Mouse (Mus musculus) forebrain, embryonic 12.5 days (tissue): ENCODE results near the gene Bhlha15. TPM values are rescaled to one million over a fixed set of nuclear protein-coding genes. Genes with fewer than 3 reads are reported as not detected.

ENCODE experiments used
- ATAC-seq: fragments of 200-750 bp; cut with Nextera tagmentation; 2 replicates; pipeline ENCODE4 v1.8.0; 2017; ENCODE audit warnings: moderate TSS enrichment; ENCODE audit not compliant: low FRiP score
- H3K27ac ChIP-seq: fragments of 300-500 bp; sonication (generic); 2 replicates; pipeline ENCODE4 v1.5.1; 2016; ENCODE audit warnings: mild to moderate bottlenecking
- H3K27me3 ChIP-seq: fragments of 300-500 bp; sonication (generic); 2 replicates; pipeline ENCODE4 v1.6.1; 2016; ENCODE audit warnings: mild to moderate bottlenecking
- H3K36me3 ChIP-seq: fragments of 300-500 bp; sonication (generic); replicated peaks from 2 replicates; pipeline ENCODE4 v1.6.1; 2016; ENCODE audit warnings: mild to moderate bottlenecking
- H3K4me1 ChIP-seq: fragments of 300-500 bp; sonication (generic); 2 replicates; pipeline ENCODE4 v1.6.1; 2016
- H3K4me2 ChIP-seq: fragments of 300-500 bp; sonication (generic); 2 replicates; pipeline ENCODE4 v1.6.1; 2016; ENCODE audit warnings: mild to moderate bottlenecking, moderate library complexity
- H3K4me3 ChIP-seq: fragments of 300-500 bp; sonication (generic); replicated peaks from 2 replicates; pipeline ENCODE4 v1.5.1; 2016; ENCODE audit warnings: mild to moderate bottlenecking
- H3K9ac ChIP-seq: fragments of 300-500 bp; sonication (generic); 2 replicates; pipeline ENCODE4 v1.6.1; 2016; ENCODE audit warnings: mild to moderate bottlenecking
- H3K9me3 ChIP-seq: fragments of 300-500 bp; sonication (generic); 2 replicates; pipeline ENCODE4 v1.6.1; 2016
- WGBS: fragments of 180-500 bp; shearing (Covaris S2); methylation state at CpG from one replicate; pipeline ENCODE4 v1.1.7; 2016; 5-methylcytosine and 5-hydroxymethylcytosine counted together
- polyA plus RNA-seq: library from polyadenylated mRNA; unstranded; fragments of >200 nt; fragmentation: Nextera tagmentation; extraction: Ambion mirVana; gene quantifications from 2 replicates; pipeline ENCODE4 v1.2.1, GENCODE M21; 2016

The Bhlha15 gene
- polyA plus RNA-seq, 1 experiment from 2014 or later = 0.09 TPM

GRCm38 (mm10) chr5:144219936-144220335 lies 29.9 kb downstream of the Bhlha15 start:
- ATAC-seq = no peak
- H3K27ac ChIP-seq = no peak overlapping the region
- H3K36me3 ChIP-seq = peaks cover 8% of the 10 kb centered on the region; the same call in 1 of the 2 replicates
- H3K4me1 ChIP-seq = peaks cover 22% of the 10 kb centered on the region
- WGBS = 88% methylated on average over 5 of the region's 5 CpGs
- no peak overlapping the region for H3K4me2 ChIP-seq
- H3K9ac ChIP-seq = no peak overlapping the region
- H3K27me3 ChIP-seq = no peaks in the 10 kb centered on the region
- no peak overlapping the region for H3K4me3 ChIP-seq
- H3K9me3 ChIP-seq = no peaks in the 10 kb centered on the region

GRCm38 (mm10) chr5:144221305-144221704 lies 31.2 kb downstream of the Bhlha15 start:
- H3K9me3 ChIP-seq = no peaks in the 10 kb centered on the region
- no peak overlapping the region for H3K4me2 ChIP-seq
- H3K4me3 ChIP-seq = no peak overlapping the region
- peaks cover 22% of the 10 kb centered on the region for H3K4me1 ChIP-seq
- no peaks in the 10 kb centered on the region for H3K27me3 ChIP-seq
- H3K27ac ChIP-seq = no peak overlapping the region
- ATAC-seq = no peak
- 70% methylated on average over 4 of the region's 4 CpGs for whole genome bisulfite sequencing
- H3K9ac ChIP-seq = no peak overlapping the region
- H3K36me3 ChIP-seq = 0 out of 2 replicates have a peak, but pooled peaks cover 3% of the 10 kb centered on the region

GRCm38 (mm10) chr5:144222811-144223502 lies 32.9 kb downstream of the Bhlha15 start:
- no peak; the same call in 1 of the 2 replicates for ATAC-seq
- 5% methylated on average over 25 of the region's 25 CpGs for WGBS
- no peaks in the 10 kb centered on the region for H3K36me3 ChIP-seq
- H3K27me3 ChIP-seq = no peaks in the 10 kb centered on the region
- peak overlapping the region; percentile 73 for H3K4me3 ChIP-seq
- peak overlapping the region; percentile 72 for H3K9ac ChIP-seq
- H3K4me2 ChIP-seq = peak overlapping the region; percentile 88
- 0 out of 2 replicates have a peak overlapping the region, but pooled peaks have one; percentile 50 for H3K27ac ChIP-seq
- no peaks in the 10 kb centered on the region for H3K9me3 ChIP-seq
- H3K4me1 ChIP-seq = peaks cover 22% of the 10 kb centered on the region

GRCm38 (mm10) chr5:144223503-144223862 lies 33.4 kb downstream of the Bhlha15 start, which contains the start of gene Tecpr1:
Gene Tecpr1 (minus strand): TSS chr5:144223615.
- H3K27me3 ChIP-seq = no peaks in the 10 kb centered on the region
- peak within 1 kb of the TSS; percentile 88 for H3K4me2 ChIP-seq
- ATAC-seq = peak; percentile 96
- H3K4me3 ChIP-seq = peak within 1 kb of the TSS; percentile 73
- no peaks in the 10 kb centered on the region for H3K36me3 ChIP-seq
- no peaks in the 10 kb centered on the region for H3K9me3 ChIP-seq
- peak within 1 kb of the TSS; percentile 72 for H3K9ac ChIP-seq
- H3K27ac ChIP-seq = peak within 1 kb of the TSS; percentile 77
- WGBS = under 1% methylated on average over 35 of the region's 37 CpGs
- H3K4me1 ChIP-seq = peaks cover 22% of the 10 kb centered on the region

GRCm38 (mm10) chr5:144223899-144224816 lies 34.1 kb downstream of the Bhlha15 start:
- WGBS = 26% methylated on average over 18 of the region's 18 CpGs
- peaks cover 22% of the 10 kb centered on the region for H3K4me1 ChIP-seq
- peak overlapping the region; percentile 88 for H3K4me2 ChIP-seq
- H3K27me3 ChIP-seq = no peaks in the 10 kb centered on the region
- peak; percentile 55 for ATAC-seq
- peak overlapping the region; percentile 72 for H3K9ac ChIP-seq
- H3K4me3 ChIP-seq = peak overlapping the region; percentile 73
- no peaks in the 10 kb centered on the region for H3K36me3 ChIP-seq
- H3K27ac ChIP-seq = peak overlapping the region; percentile 77
- no peaks in the 10 kb centered on the region for H3K9me3 ChIP-seq

- WGBS = 32% methylated on average over 11 of the region's 11 CpGs
- H3K9me3 ChIP-seq = no peaks in the 10 kb centered on the region
- no peak overlapping the region for H3K4me2 ChIP-seq
- H3K9ac ChIP-seq = no peak overlapping the region
- no peak overlapping the region for H3K27ac ChIP-seq
- peaks cover 22% of the 10 kb centered on the region for H3K4me1 ChIP-seq
- ATAC-seq = no peak
- no peaks in the 10 kb centered on the region for H3K27me3 ChIP-seq
- H3K36me3 ChIP-seq = no peaks in the 10 kb centered on the region
- H3K4me3 ChIP-seq = no peak overlapping the region
Measured at GRCm38 (mm10) chr5:144226220-144226619, 36.1 kb downstream of the Bhlha15 start.

- WGBS = 87% methylated on average over 7 of the region's 7 CpGs
- no peak overlapping the region for H3K27ac ChIP-seq
Measured at GRCm38 (mm10) chr5:144230216-144230615, 40.1 kb downstream of the Bhlha15 start.

GRCm38 (mm10) chr5:144231410-144231809 lies 41.3 kb downstream of the Bhlha15 start:
- H3K27me3 ChIP-seq = no peaks in the 10 kb centered on the region
- WGBS = 82% methylated on average over 1 of the region's 1 CpGs
- H3K4me1 ChIP-seq = no peaks in the 10 kb centered on the region
- ATAC-seq = no peak
- no peaks in the 10 kb centered on the region for H3K36me3 ChIP-seq
- no peak overlapping the region for H3K4me3 ChIP-seq
- H3K9ac ChIP-seq = no peak overlapping the region
- no peak overlapping the region for H3K4me2 ChIP-seq
- H3K9me3 ChIP-seq = no peaks in the 10 kb centered on the region
- no peak overlapping the region for H3K27ac ChIP-seq

More at GRCm38 (mm10) chr5:144230216-144230615, 40.1 kb downstream of the Bhlha15 start:
- Histone ChIP-seq H3K36me3 (no peaks in the 10 kb centered on the region), H3K4me3 (no peak overlapping the region), H3K9me3 (no peaks in the 10 kb centered on the region), H3K4me1 (no peaks in the 10 kb centered on the region), H3K4me2 (no peak overlapping the region), H3K9ac (no peak overlapping the region), H3K27me3 (no peaks in the 10 kb centered on the region)
- ATAC-seq = no peak

- 84% methylated on average over 5 of the region's 5 CpGs for WGBS
- Histone ChIP-seq H3K27me3 (no peaks in the 10 kb centered on the region), H3K4me3 (no peak overlapping the region), H3K9me3 (no peaks in the 10 kb centered on the region), H3K4me1 (no peaks in the 10 kb centered on the region), H3K9ac (no peak overlapping the region), H3K4me2 (no peak overlapping the region), H3K36me3 (no peaks in the 10 kb centered on the region), H3K27ac (no peak overlapping the region)
- no peak for ATAC-seq
Measured at GRCm38 (mm10) chr5:144232531-144232930, 42.4 kb downstream of the Bhlha15 start.

- H3K27me3 ChIP-seq = no peaks in the 10 kb centered on the region
- H3K27ac ChIP-seq = no peak overlapping the region
- H3K9ac ChIP-seq = no peak overlapping the region
- H3K4me1 ChIP-seq = no peaks in the 10 kb centered on the region
- ATAC-seq = no peak
- H3K36me3 ChIP-seq = no peaks in the 10 kb centered on the region
- H3K4me3 ChIP-seq = no peak overlapping the region
- H3K4me2 ChIP-seq = no peak overlapping the region
- 80% methylated on average over 6 of the region's 6 CpGs for WGBS
- H3K9me3 ChIP-seq = no peaks in the 10 kb centered on the region
Measured at GRCm38 (mm10) chr5:144234222-144234621, 44.1 kb downstream of the Bhlha15 start.

GRCm38 (mm10) chr5:144234714-144235113 lies 44.6 kb downstream of the Bhlha15 start:
- no peak overlapping the region for H3K4me3 ChIP-seq
- H3K27me3 ChIP-seq = no peaks in the 10 kb centered on the region
- H3K27ac ChIP-seq = no peak overlapping the region
- no peaks in the 10 kb centered on the region for H3K36me3 ChIP-seq
- no peak for ATAC-seq
- H3K9ac ChIP-seq = no peak overlapping the region
- H3K4me1 ChIP-seq = no peaks in the 10 kb centered on the region
- H3K9me3 ChIP-seq = no peaks in the 10 kb centered on the region
- 86% methylated on average over 7 of the region's 7 CpGs for WGBS
- H3K4me2 ChIP-seq = no peak overlapping the region

- Histone ChIP-seq H3K27me3 (no peaks in the 10 kb centered on the region), H3K4me3 (no peak overlapping the region), H3K27ac (no peak overlapping the region), H3K4me2 (no peak overlapping the region), H3K4me1 (no peaks in the 10 kb centered on the region; the same call in 1 of the 2 replicates), H3K9ac (no peak overlapping the region), H3K36me3 (no peaks in the 10 kb centered on the region), H3K9me3 (no peaks in the 10 kb centered on the region)
- WGBS = 77% methylated on average over 1 of the region's 1 CpGs
- no peak for ATAC-seq
Measured at GRCm38 (mm10) chr5:144238969-144239368, 48.9 kb downstream of the Bhlha15 start.
